Mouse (Mus musculus) lung, postnatal 14 days (tissue): ENCODE data around the gene Pptc7.

Source experiments
- DNase-seq: peaks from one replicate; pipeline ENCODE4 v3.0.0; 2021

Gene Pptc7

GRCm38 (mm10) chr5:122336554-122337294, 52.6 kb downstream of the Pptc7 start:
- DNase-seq: no peak

- no peak for DNase-seq
These were observed 58.7 kb downstream of the Pptc7 start for GRCm38 (mm10) chr5:122342874-122343273.

- DNase-seq: no peak
These were observed 59.6 kb downstream of the Pptc7 start for GRCm38 (mm10) chr5:122343768-122344167.

GRCm38 (mm10) chr5:122344260-122344659, 60.1 kb downstream of the Pptc7 start:
- DNase-seq: peak; percentile 85

DNA sequence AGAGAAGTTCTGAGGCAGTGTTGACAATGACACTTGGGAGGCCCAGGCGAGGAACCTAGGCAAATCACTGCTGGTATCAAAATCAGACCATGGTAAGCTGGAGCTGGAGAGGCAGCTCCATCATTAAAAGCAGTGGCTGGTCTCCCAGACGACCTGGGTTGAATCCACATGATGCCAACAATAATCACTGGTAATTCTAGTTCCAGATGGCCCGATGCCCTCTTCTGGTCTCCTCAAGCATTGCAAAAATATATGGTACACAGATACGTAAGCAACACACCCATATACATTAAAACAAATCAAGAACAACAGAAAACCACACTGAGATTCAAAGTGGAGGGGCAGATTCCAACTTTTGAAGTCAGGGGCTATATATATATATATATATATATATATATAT, 61.6 kb downstream of the Pptc7 start:
- DNase-seq: no peak

- peak; percentile 99 for DNase-seq
These were observed 69.8 kb downstream of the Pptc7 start, which contains the start of the genes Rad9b and Vps29 for GRCm38 (mm10) chr5:122353807-122354491. Gene Rad9b (minus strand): TSS chr5:122354233. Gene Vps29 (plus strand): TSS chr5:122354369.

DNA sequence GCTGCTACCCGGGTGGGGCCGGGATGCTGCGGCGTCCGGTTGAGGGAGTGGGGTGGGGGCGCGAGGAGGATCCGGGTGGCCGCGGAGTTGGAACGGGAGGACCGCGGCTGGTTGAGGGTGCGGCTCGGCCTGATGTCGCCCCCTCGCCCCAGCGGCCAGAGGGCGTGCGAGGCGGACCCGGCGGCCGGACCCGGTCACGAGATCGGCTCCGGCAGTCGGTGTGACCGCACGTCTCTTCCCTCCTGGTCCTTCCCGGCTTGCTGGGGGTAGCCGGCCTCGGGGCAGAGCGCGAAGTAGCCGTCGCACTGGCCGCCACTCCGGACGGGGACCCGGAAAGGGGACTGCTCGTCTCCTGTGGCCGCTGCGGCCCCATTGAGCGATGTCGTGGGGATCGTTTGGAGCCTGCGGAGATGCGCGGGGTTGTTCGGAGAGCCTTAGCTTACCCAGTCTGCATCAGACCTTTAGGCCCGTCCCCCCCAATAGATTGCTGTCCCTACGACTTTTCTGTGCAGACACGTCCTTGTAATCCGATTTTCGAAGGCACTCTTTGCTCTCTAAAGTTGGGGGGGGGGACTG, 70.4 kb downstream of the Pptc7 start:
- DNase-seq: no peak

- peak; percentile 13 for DNase-seq
These were observed 87.5 kb downstream of the Pptc7 start, which contains the start of gene Gpn3 for GRCm38 (mm10) chr5:122371591-122372191. Gene Gpn3 (plus strand): TSS chr5:122371876.

- peak; percentile 99 for DNase-seq
These were observed 88.1 kb downstream of the Pptc7 start, which contains the start of gene Fam216a for GRCm38 (mm10) chr5:122372192-122372769. Gene Fam216a (minus strand): TSS chr5:122372364.

GRCm38 (mm10) chr5:122372878-122373277, 88.7 kb downstream of the Pptc7 start:
- DNase-seq: no peak
